Mouse (Mus musculus): ENCODE data around the gene Pdxdc1. TPM values are rescaled to one million over a fixed set of nuclear protein-coding genes. Genes with fewer than 3 reads are reported as not detected.

The Pdxdc1 gene
- 39.8 and 40.4 TPM in 2 replicates for polyA plus RNA-seq (2021; fragmentation: Nextera tagmentation)
- long read RNA-seq, experiment 1, full-length matches to known transcripts, result 62 of 114 reads
- long read RNA-seq, experiment 1, partial matches to known transcripts, result 25 of 114 reads
- long read RNA-seq, experiment 1, other reads (novel, unspliced or antisense), result 27 of 114 reads
- long read RNA-seq, experiment 2, full-length matches to known transcripts, result 320 of 441 reads
- long read RNA-seq, experiment 2, partial matches to known transcripts, result 45 of 441 reads
- long read RNA-seq, experiment 2, other reads (novel, unspliced or antisense), result 76 of 441 reads

GRCm38 (mm10) chr16:13902888-13903483 is at the start of gene Pdxdc1, which contains the start of gene Mpv17l:
TSS of gene Pdxdc1 (minus strand) at chr16:13903131.
TSS of gene Mpv17l (plus strand) at chr16:13903161.

DNA sequence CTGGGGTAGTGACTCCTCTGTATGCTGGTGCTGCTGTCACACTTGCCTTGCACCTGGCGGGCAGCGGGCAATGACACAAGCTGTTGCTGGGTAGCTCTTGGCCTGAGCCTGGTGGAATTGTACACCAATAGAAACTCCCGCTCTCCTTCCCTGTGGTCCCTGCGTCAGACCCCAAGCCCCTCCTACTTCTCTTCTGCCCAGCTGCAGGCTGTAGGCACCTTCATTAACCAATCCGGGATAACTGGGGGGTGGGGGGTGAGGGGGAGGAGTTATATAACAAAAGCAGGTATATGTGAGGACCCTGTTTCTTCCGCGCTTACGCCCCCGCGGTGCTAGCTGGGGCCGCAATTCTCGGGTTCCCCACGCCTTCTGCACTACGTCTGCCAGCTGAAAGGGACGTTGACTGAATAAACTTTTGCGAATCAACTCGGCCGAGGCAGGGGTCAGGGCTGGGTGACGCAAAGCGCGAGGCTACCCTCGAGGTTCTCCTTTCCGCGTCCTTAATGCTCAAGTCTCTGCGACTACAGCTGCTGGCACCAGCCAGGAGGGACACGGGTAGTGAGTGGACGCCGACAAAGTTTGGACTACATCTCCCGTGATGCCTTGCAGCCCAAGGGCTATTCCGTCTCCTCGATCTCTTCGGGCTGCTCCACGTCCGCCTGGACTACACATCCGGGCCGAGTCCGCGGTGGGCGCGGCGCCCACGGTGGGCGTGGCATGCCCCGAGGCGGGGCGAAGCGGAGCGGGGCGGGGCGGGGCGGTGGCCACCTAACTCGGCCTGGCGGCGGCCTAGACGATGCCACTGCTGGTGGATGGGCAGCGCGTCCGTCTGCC is 84.2 kb downstream of the Pdxdc1 start, which contains the start of gene Ntan1:
TSS of gene Ntan1 (plus strand) at position 286 of the 834 bp plus-strand sequence.

Small RNA genes within 50 kb of the gene (microRNA-seq; reads per million reads assigned to microRNA genes)
- gene Gm27734, result not detected

Other genes with a start within 250 kb of the Pdxdc1 start
- 11.5 and 12.8 TPM in 2 replicates for gene Parn, start 235.0 kb downstream of the Pdxdc1 start, polyA plus RNA-seq (2021; fragmentation: Nextera tagmentation)
- 23.6 and 24.1 TPM in 2 replicates for gene Bfar, start 231.3 kb downstream of the Pdxdc1 start, polyA plus RNA-seq (2021; fragmentation: Nextera tagmentation)
- gene 3110001I22Rik, start 231.2 kb downstream of the Pdxdc1 start, polyA plus RNA-seq (2021; fragmentation: Nextera tagmentation), result 1.4 and 1.7 TPM in 2 replicates
- gene Pla2g10, start 172.1 kb downstream of the Pdxdc1 start, polyA plus RNA-seq (2021; fragmentation: Nextera tagmentation), result not detected in 2 replicates
- 52.0 and 70.3 TPM in 2 replicates for gene Rrn3, start 122.4 kb downstream of the Pdxdc1 start, polyA plus RNA-seq (2021; fragmentation: Nextera tagmentation)
- 179 and 187 TPM in 2 replicates for gene Ntan1, start 84.3 kb downstream of the Pdxdc1 start, polyA plus RNA-seq (2021; fragmentation: Nextera tagmentation)
- 61.9 and 69.1 TPM in 2 replicates for gene Mpv17l, start within 50 bp of the Pdxdc1 start, polyA plus RNA-seq (2021; fragmentation: Nextera tagmentation)
- 137 and 158 TPM in 2 replicates for gene 2900011O08Rik, start 83.5 kb upstream of the Pdxdc1 start, polyA plus RNA-seq (2021; fragmentation: Nextera tagmentation)
- gene Ifitm7, start 83.8 kb upstream of the Pdxdc1 start, polyA plus RNA-seq (2021; fragmentation: Nextera tagmentation), result 0.36 and 0.41 TPM in 2 replicates